Mouse (Mus musculus) G1E-ER4 (cell line): Measurements from ENCODE around the gene Atp6v0b. TPM values are rescaled to one million over a fixed set of nuclear protein-coding genes. Genes with fewer than 3 reads are reported as not detected.

Experiments used
- GATA1 ChIP-seq: IDR thresholded peaks from one replicate; pipeline ENCODE4 v1.8.0; 2012; ENCODE audit warnings: low read length, inconsistent platforms
- polyA plus RNA-seq: library from polyadenylated mRNA; stranded (reverse); fragments of >175 nt; gene quantifications from 2 replicates; pipeline ENCODE4 v1.2.3, GENCODE M21; 2012

Atp6v0b gene
- polyA plus RNA-seq, 1 experiment, result 124 TPM

DNA sequence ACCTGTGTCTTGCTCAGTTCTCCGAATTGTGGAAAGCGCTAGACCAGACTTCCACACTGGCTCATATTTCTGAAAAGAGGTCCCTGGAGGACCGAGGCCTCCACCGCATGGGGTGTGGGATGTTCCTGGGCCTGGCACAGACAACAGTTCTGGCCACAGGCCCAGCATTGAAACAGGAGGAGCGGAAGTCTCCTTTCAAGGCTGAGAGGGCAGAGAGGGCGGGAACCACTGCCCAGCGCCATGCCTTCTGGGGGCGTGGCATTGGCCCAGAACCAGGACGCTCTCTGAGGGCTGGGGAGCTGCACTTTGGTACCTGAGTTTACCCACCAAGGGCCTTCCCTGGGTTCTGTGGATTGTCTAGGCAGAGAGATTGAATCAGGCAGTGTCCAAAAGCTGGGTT is 21.1 kb downstream of the Atp6v0b start:
- TF ChIP-seq GATA1, result no peak

DNA sequence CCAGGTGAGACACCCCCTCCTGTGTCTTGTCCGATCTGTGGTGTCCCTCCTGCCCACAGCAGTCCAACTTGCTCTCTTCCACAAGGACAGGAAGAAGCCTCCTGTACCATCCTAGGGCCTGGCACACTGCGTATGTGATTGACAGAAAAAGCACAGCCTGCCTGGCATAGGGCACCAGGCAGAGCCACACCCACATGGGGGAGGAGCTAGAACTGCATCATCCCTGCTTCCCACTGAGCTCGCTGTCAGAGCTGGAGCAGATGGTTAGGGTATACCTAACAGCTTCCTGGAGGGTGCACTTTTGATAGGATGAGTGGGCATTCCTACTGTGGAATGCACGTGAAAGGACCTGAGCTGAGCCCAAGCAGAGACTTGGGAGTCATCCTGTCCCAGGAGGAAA is 24.3 kb downstream of the Atp6v0b start:
- TF ChIP-seq GATA1, result no peak

GRCm38 (mm10) chr4:117860570-117860969 is 26.6 kb downstream of the Atp6v0b start:
- no peak for TF ChIP-seq GATA1

GRCm38 (mm10) chr4:117858794-117859193 is 28.3 kb downstream of the Atp6v0b start:
- no peak for TF ChIP-seq GATA1

DNA sequence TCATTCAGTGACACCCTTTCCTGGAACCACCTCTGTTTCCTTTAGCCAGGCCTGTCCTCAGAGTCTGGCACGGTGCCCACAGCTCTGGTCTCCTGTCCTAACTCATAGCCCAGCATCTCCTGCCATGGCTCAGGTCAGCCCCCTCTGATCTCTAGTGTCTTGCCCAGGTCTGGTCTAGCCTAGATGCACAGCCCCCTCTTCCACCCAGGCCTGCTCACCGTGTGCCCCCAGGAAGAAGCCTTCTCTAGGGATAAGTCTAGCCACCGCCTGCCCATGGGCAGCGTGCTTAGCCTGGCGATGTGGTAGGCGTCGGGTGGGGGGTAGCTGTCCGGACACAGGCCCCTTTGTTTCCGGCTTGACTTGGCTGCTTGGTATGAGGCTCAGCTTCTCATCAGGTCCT is 32.0 kb downstream of the Atp6v0b start:
- TF ChIP-seq GATA1, result no peak

- TF ChIP-seq GATA1, result no peak
Measured at GRCm38 (mm10) chr4:117852152-117852868, 34.8 kb downstream of the Atp6v0b start.

GRCm38 (mm10) chr4:117850871-117851270 is 36.3 kb downstream of the Atp6v0b start:
- no peak for TF ChIP-seq GATA1

GRCm38 (mm10) chr4:117850176-117850575 is 37.0 kb downstream of the Atp6v0b start:
- no peak for TF ChIP-seq GATA1

GRCm38 (mm10) chr4:117849506-117849905 is 37.6 kb downstream of the Atp6v0b start:
- no peak for TF ChIP-seq GATA1

GRCm38 (mm10) chr4:117849063-117849462 is 38.1 kb downstream of the Atp6v0b start:
- TF ChIP-seq GATA1, result no peak

GRCm38 (mm10) chr4:117847011-117847410 is 40.1 kb downstream of the Atp6v0b start:
- no peak for TF ChIP-seq GATA1

DNA sequence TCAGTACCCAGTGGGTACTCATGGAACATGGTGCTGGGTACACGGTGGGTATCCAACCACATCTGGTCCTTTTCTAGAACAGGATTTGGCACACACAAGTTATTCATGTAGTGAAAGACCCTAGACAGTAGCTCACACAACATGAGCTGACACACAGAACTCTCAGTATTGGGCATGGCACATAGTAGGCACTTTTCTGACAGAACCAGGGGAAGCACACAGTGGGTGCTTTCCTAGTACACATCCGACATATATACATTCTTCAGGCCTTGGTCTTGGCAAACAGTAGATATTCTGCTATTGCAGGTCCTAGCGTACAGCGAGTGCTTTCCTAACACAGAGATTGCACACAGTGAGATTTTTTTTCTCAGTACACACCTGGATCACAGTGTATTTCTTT is 40.9 kb downstream of the Atp6v0b start:
- no peak for TF ChIP-seq GATA1

- TF ChIP-seq GATA1, result no peak
Measured at GRCm38 (mm10) chr4:117845316-117845715, 41.8 kb downstream of the Atp6v0b start.

DNA sequence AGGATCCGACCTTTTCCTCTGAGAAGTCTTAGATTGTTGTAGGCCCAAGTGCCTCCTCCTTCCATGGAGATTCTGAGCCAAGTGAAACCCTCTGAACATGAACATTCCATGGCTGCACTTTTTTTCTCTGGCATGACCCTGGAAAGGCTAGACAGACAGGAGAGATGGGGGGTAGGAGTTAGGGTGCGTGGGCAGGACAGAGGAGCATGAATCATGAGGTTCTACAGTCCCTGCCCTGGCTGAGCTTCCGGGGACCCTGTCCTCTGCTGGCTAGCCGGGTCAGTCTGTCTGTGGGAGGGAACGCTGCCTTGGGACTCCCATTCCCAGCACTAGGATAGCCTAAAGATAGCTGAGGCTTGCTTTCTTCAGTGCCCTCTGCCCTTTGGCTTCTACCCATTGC is 42.7 kb downstream of the Atp6v0b start:
- no peak for TF ChIP-seq GATA1

- no peak for TF ChIP-seq GATA1
Measured at GRCm38 (mm10) chr4:117843101-117843500, 44.0 kb downstream of the Atp6v0b start.

- no peak for TF ChIP-seq GATA1
Measured at GRCm38 (mm10) chr4:117841566-117841965, 45.6 kb downstream of the Atp6v0b start.

- no peak for TF ChIP-seq GATA1
Measured at GRCm38 (mm10) chr4:117840821-117841220, 46.3 kb downstream of the Atp6v0b start.

DNA sequence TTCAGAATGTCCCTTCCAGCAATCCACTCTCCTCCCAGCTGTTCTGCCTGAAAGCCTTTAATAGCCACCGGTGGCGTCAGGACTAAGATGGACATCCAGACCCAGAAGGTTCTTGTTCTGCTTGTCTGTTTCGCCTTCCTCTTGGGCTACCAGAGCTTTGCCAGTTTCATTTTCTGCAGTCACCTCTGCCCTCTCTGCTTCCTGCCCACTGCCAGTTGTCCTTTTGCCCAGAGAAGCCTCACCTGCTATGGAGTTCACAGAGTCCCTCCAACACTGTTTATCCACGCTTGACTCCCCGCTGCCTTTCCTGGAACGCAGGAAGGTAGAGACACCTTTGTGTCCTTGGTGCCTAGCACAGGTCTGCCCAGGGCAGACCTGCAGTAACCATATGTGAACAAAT is 47.8 kb downstream of the Atp6v0b start:
- no peak for TF ChIP-seq GATA1
